Mouse (Mus musculus) testis, adult 2 months (tissue): ENCODE results near the gene Gtsf1.

ENCODE experiments used
- CTCF ChIP-seq: fragments of 200-500 bp; IDR thresholded peaks from 2 replicates; pipeline ENCODE4 v1.5.1; 2012; ENCODE audit warnings: low read depth, mild to moderate bottlenecking, inconsistent platforms, low read length, moderate library complexity; ENCODE audit not compliant: control insufficient read depth, insufficient read depth, insufficient replicate concordance
- POLR2A ChIP-seq: fragments of 200-500 bp; IDR thresholded peaks from 2 replicates; pipeline ENCODE4 v1.6.1; 2012; ENCODE audit warnings: low read depth, mild to moderate bottlenecking, inconsistent platforms, low read length, moderate library complexity; ENCODE audit not compliant: control insufficient read depth

DNA sequence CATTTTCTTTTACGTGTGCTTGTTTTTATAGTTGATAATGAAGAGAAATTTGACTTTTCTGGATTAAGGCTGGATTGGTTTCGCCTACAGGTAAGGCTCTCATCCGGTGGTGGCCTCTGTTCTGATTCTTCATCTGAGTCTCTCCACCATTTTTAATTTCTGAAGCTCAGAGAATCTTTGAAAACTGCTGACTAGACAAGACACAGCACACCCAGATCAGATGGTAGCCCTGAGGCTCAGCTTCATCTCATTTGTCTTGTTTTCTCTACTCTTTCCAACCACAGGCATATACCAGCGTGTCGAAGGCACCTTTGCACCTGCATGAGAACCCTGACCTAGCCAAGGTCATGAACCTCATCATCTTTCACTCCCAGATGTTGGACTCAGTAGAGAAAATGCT is 43.5 kb upstream of the Gtsf1 start:
- no peak for TF ChIP-seq CTCF
- TF ChIP-seq POLR2A, result no peak
